Mouse (Mus musculus) liver, embryonic 11.5 days (tissue): ENCODE data around the gene Zfp292. TPM values are rescaled to one million over a fixed set of nuclear protein-coding genes. Genes with fewer than 3 reads are reported as not detected.

Source experiments
- ATAC-seq: fragments of 200-750 bp; cut with Nextera tagmentation; replicated peaks from 2 replicates; pipeline ENCODE4 v1.8.0; 2017; ENCODE audit warnings: moderate number of reproducible peaks, mild to moderate bottlenecking, moderate TSS enrichment, moderate library complexity; ENCODE audit not compliant: low FRiP score
- DNase-seq: peaks from one replicate; pipeline ENCODE4 v3.0.0-alpha.2; 2017; ENCODE audit warnings: low spot score
- H3K27ac ChIP-seq: fragments of 300-500 bp; sonication (generic); 2 replicates; pipeline ENCODE4 v1.5.1; 2014; ENCODE audit warnings: mild to moderate bottlenecking, low read depth, low read length, control low read depth
- H3K27me3 ChIP-seq: fragments of 300-500 bp; sonication (generic); replicated peaks from 2 replicates; pipeline ENCODE4 v1.6.1; 2014; ENCODE audit warnings: low read length, mixed read lengths; ENCODE audit not compliant: control insufficient read depth, insufficient read depth
- H3K36me3 ChIP-seq: fragments of 300-500 bp; sonication (generic); 2 replicates; pipeline ENCODE4 v1.6.1; 2014; ENCODE audit warnings: mild to moderate bottlenecking, low read length, moderate library complexity, mixed read lengths; ENCODE audit not compliant: control insufficient read depth, insufficient read depth
- H3K4me1 ChIP-seq: fragments of 300-500 bp; sonication (generic); replicated peaks from 2 replicates; pipeline ENCODE4 v1.6.1; 2014; ENCODE audit warnings: low read length, mixed read lengths; ENCODE audit not compliant: control insufficient read depth, insufficient read depth
- H3K4me2 ChIP-seq: fragments of 300-500 bp; sonication (generic); 2 replicates; pipeline ENCODE4 v1.6.1; 2014; ENCODE audit warnings: mild to moderate bottlenecking, control low read depth, moderate library complexity
- H3K4me3 ChIP-seq: fragments of 300-500 bp; sonication (generic); 2 replicates; pipeline ENCODE4 v1.5.1; 2014; ENCODE audit warnings: low read depth, low read length, control low read depth
- H3K9ac ChIP-seq: fragments of 300-500 bp; sonication (generic); 2 replicates; pipeline ENCODE4 v1.6.1; 2014; ENCODE audit warnings: low read depth, low read length, control low read depth
- H3K9me3 ChIP-seq: fragments of 300-500 bp; sonication (generic); 2 replicates; pipeline ENCODE4 v1.6.1; 2016; ENCODE audit warnings: low read length, inconsistent platforms, mixed read lengths; ENCODE audit not compliant: control insufficient read depth
- WGBS: fragments of 180-500 bp; shearing (Covaris S2); extraction: QIAGEN DNeasy Blood & Tissue Kit; methylation state at CpG from one replicate; pipeline ENCODE4 v1.1.7; 2014; 5-methylcytosine and 5-hydroxymethylcytosine counted together
- polyA plus RNA-seq: library from polyadenylated mRNA; unstranded; fragments of >200 nt; fragmentation: Nextera tagmentation; extraction: Ambion mirVana; gene quantifications from 2 replicates; pipeline ENCODE4 v1.2.1, GENCODE M21; 2014

Gene Zfp292
- polyA plus RNA-seq, 1 experiment from 2014 or later: 16.8 TPM

GRCm38 (mm10) chr4:34872896-34873495 lies 9.8 kb downstream of the Zfp292 start:
- Histone ChIP-seq H3K27me3 (no peaks in the 10 kb centered on the region), H3K4me1 (no peaks in the 10 kb centered on the region; the same call in 1 of the 2 replicates), H3K4me2 (no peak overlapping the region), H3K36me3 (no peaks in the 10 kb centered on the region), H3K4me3 (no peak overlapping the region), H3K27ac (no peak overlapping the region), H3K9me3 (no peaks in the 10 kb centered on the region), H3K9ac (no peak overlapping the region)
- WGBS: 83% methylated on average over 4 of the region's 4 CpGs
- no peak for ATAC-seq
- no peak for DNase-seq

GRCm38 (mm10) chr4:34869813-34870212 lies 12.9 kb downstream of the Zfp292 start:
- no peak overlapping the region for H3K27ac ChIP-seq
- H3K27me3 ChIP-seq: no peaks in the 10 kb centered on the region
- whole genome bisulfite sequencing: 70% methylated on average over 3 of the region's 3 CpGs
- no peak for DNase-seq
- ATAC-seq: no peak
- no peak overlapping the region for H3K9ac ChIP-seq
- no peaks in the 10 kb centered on the region for H3K36me3 ChIP-seq
- peaks cover 4% of the 10 kb centered on the region; the same call in 1 of the 2 replicates for H3K4me1 ChIP-seq
- H3K4me2 ChIP-seq: no peak overlapping the region
- H3K4me3 ChIP-seq: no peak overlapping the region
- no peaks in the 10 kb centered on the region for H3K9me3 ChIP-seq

GRCm38 (mm10) chr4:34861438-34861837 lies 21.3 kb downstream of the Zfp292 start:
- no peak overlapping the region for H3K4me3 ChIP-seq
- no peak overlapping the region for H3K4me2 ChIP-seq
- 0 out of 2 replicates have a peak, but pooled peaks cover 6% of the 10 kb centered on the region for H3K4me1 ChIP-seq
- ATAC-seq: no peak
- no peaks in the 10 kb centered on the region for H3K9me3 ChIP-seq
- H3K27ac ChIP-seq: no peak overlapping the region
- no peak for DNase-seq
- WGBS: 72% methylated on average over 3 of the region's 3 CpGs
- H3K36me3 ChIP-seq: no peaks in the 10 kb centered on the region
- no peak overlapping the region for H3K9ac ChIP-seq
- H3K27me3 ChIP-seq: no peaks in the 10 kb centered on the region

- ATAC-seq (0 out of 2 replicates have a peak, but pooled peaks have one; percentile 12), DNase-seq (no peak)
- no peak overlapping the region for H3K4me2 ChIP-seq
- no peak overlapping the region for H3K4me3 ChIP-seq
- H3K9me3 ChIP-seq: no peaks in the 10 kb centered on the region
- no peaks in the 10 kb centered on the region for H3K36me3 ChIP-seq
- H3K4me1 ChIP-seq: 0 out of 2 replicates have a peak, but pooled peaks cover 6% of the 10 kb centered on the region
- no peak overlapping the region for H3K9ac ChIP-seq
- H3K27ac ChIP-seq: no peak overlapping the region
- 89% methylated on average over 3 of the region's 3 CpGs for WGBS
- H3K27me3 ChIP-seq: no peaks in the 10 kb centered on the region
Observed at GRCm38 (mm10) chr4:34859416-34859815, 23.3 kb downstream of the Zfp292 start.

GRCm38 (mm10) chr4:34858903-34859302 lies 23.9 kb downstream of the Zfp292 start:
- H3K4me2 ChIP-seq: no peak overlapping the region
- WGBS: 93% methylated on average over 3 of the region's 3 CpGs
- H3K27me3 ChIP-seq: no peaks in the 10 kb centered on the region
- no peak overlapping the region for H3K9ac ChIP-seq
- no peaks in the 10 kb centered on the region for H3K9me3 ChIP-seq
- H3K4me3 ChIP-seq: no peak overlapping the region
- 0 out of 2 replicates have a peak, but pooled peaks cover 6% of the 10 kb centered on the region for H3K4me1 ChIP-seq
- H3K27ac ChIP-seq: no peak overlapping the region
- DNase-seq (no peak), ATAC-seq (no peak)
- peaks cover 2% of the 10 kb centered on the region; the same call in 1 of the 2 replicates for H3K36me3 ChIP-seq

- Histone ChIP-seq H3K9ac (no peak overlapping the region), H3K27me3 (no peaks in the 10 kb centered on the region), H3K4me2 (no peak overlapping the region), H3K9me3 (no peaks in the 10 kb centered on the region), H3K36me3 (peaks cover 7% of the 10 kb centered on the region; the same call in 1 of the 2 replicates), H3K4me1 (0 out of 2 replicates have a peak, but pooled peaks cover 6% of the 10 kb centered on the region), H3K27ac (no peak overlapping the region), H3K4me3 (no peak overlapping the region)
- WGBS: 81% methylated on average over 1 of the region's 1 CpGs
- ATAC-seq (no peak), DNase-seq (no peak)
Observed at GRCm38 (mm10) chr4:34855966-34856365, 26.8 kb downstream of the Zfp292 start.

- no peak for ATAC-seq
- WGBS: 96% methylated on average over 7 of the region's 7 CpGs
Observed at GRCm38 (mm10) chr4:34852051-34852450, 30.7 kb downstream of the Zfp292 start.

GRCm38 (mm10) chr4:34850156-34850555 lies 32.6 kb downstream of the Zfp292 start:
- H3K36me3 ChIP-seq: peaks cover 7% of the 10 kb centered on the region; the same call in 1 of the 2 replicates
- DNase-seq: no peak
- H3K9me3 ChIP-seq: no peaks in the 10 kb centered on the region
- H3K4me3 ChIP-seq: no peak overlapping the region
- no peaks in the 10 kb centered on the region for H3K4me1 ChIP-seq
- no peaks in the 10 kb centered on the region for H3K27me3 ChIP-seq
- H3K9ac ChIP-seq: no peak overlapping the region
- no peak for ATAC-seq
- H3K27ac ChIP-seq: no peak overlapping the region
- H3K4me2 ChIP-seq: no peak overlapping the region
- WGBS: 90% methylated on average over 2 of the region's 2 CpGs

More at GRCm38 (mm10) chr4:34852051-34852450, 30.7 kb downstream of the Zfp292 start:
- no peak overlapping the region for H3K9ac ChIP-seq
- no peaks in the 10 kb centered on the region for H3K27me3 ChIP-seq
- H3K27ac ChIP-seq: no peak overlapping the region
- H3K9me3 ChIP-seq: no peaks in the 10 kb centered on the region
- H3K4me1 ChIP-seq: no peaks in the 10 kb centered on the region
- no peak for DNase-seq
- H3K4me3 ChIP-seq: no peak overlapping the region
- H3K4me2 ChIP-seq: no peak overlapping the region
- H3K36me3 ChIP-seq: peaks cover 7% of the 10 kb centered on the region; the same call in 1 of the 2 replicates
